Mouse (Mus musculus): Measurements from ENCODE around the gene Foxp1.

- TF ChIP-seq POLR2A (IDR thresholded peaks at IDR 0.05; ENCODE audit: low read depth, low read length), result no peak
- no peak for TF ChIP-seq CTCF (IDR thresholded peaks at IDR 0.05; ENCODE audit: extremely low read depth, insufficient read depth, insufficient read length, insufficient replicate concordance)
These were observed 480.2 kb downstream of the Foxp1 start for GRCm38 (mm10) chr6:99042175-99042954.
